Mouse (Mus musculus): ENCODE measurements at regions not wholly inside any gene's neighbourhood (a gene's known extent, or its start where the extent isn't known, plus 50 kb on each side); places are given as distances from the start of the nearest gene placed in this dataset.
A peak's percentile ranks its signal among the peaks of the same experiment; 100 is the strongest.

DNA sequence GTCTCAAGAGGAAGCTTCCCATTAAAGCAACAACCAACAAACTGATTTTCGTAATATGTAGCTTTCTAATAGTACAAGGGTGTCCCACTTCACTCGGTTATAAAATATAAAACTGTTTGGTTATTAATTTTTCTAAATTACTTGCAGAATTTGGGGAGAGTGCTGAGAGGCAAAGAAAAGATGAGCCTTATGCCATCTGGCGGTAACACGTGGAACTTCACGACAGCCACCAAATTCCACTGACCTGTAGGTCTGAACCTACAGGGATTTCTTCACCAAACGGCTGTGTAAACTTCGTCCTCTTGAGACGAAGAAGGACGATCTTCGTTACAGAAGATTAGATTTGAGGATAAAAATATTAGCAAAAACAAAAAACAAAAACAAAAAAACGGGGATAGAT lies 262.1 kb upstream of the Nfe2l3 start:
- peak; percentile 81 for DNase-seq

DNA sequence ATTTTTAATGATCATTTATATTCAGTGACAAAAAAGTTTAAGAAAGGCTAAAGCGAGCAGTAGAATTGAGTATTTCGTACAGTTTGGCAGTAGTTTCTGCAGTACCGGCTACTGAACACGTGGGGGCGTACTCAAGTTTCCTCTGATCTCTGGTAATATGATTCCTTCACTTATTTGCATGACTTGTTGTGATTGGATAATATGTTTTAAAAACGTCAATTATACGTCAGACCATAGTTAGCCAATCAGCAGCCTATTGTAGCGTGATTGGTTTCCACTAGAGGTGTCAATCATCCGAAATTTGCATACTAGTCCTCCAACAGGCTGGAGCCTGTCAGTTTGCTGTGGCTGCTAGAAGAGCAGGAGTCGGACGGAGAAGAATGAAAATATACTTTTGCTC lies 261.6 kb upstream of the Nfe2l3 start:
- DNase-seq, result peak; percentile 89

DNA sequence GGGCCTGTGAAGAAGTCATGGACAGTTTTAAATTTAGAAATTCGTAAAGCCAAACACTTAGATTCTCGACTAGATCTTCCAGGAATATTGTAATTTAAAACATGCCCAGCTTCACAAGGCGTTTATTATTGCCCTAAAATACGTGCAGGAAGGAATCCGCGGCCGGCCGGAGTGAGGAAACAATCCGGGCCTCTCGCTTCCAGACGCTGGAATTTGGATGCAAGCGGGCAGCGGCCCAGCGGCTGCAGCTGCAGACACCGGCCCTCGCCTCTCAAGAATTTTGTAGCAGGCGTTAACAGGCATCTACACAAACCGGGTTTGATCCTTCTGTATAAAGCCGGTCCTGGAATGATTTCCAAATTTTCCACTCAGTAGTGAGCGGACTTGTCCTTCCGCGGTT lies 260.7 kb upstream of the Nfe2l3 start:
- DNase-seq, result peak; percentile 66

DNA sequence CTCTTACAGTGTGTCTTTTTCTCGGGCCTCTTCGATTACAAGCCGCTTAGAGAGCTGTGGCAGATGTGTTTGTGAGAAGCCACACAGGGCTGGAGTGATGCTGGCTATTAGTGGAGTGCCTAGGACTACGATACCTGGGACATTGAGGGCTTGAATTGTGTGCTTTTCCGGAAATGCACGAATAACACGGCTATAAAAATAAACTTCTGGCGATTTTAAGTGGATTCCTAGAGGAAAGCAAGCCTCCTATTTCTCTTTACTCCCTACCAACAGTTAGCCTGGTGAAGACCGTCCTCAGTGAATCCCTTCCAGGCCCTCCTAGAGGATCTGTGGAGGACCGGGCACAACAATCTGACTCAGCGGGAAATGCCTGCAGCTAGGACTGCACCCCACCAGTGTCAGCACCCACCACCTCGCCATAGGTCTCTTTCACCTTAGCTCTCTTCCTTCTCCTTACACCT lies 260.1 kb upstream of the Nfe2l3 start:
- DNase-seq, result peak; percentile 38

DNA sequence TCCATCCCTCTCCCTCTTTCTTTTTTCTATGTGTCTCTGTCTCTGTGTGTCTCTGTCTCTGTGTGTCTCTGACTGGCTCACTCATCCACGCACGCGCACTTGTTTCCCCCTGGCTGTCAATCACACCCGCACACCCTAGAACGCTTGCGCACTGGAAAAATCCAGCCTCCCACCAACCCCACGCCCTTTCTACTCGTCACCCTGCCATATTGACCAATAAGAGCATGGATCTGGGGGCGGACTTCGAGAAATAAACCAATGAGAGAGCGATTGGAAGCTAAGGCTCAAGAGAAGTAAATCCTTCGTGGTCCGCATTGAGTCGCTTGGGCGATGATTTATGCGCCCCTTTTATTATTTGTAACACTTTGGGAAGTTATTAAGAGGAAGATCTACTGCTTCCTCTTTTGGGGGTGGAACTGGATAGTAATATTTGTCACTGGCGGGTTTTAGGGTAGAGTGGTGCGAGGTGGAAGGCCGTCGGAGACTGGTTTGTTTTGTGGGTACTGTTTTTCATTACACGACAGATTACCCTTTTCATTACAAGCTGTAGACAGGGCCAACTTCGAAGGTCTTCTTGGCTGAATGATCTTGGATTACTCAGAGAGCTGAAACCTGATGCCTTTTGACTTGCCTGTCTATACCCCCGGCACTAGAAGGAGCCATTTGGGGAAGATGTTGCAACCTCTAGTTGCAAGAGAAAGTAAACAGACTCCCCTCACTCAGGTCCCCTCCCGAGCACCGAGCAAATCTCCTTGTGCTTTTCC lies 259.4 kb upstream of the Nfe2l3 start:
- DNase-seq, result peak; percentile 95

DNA sequence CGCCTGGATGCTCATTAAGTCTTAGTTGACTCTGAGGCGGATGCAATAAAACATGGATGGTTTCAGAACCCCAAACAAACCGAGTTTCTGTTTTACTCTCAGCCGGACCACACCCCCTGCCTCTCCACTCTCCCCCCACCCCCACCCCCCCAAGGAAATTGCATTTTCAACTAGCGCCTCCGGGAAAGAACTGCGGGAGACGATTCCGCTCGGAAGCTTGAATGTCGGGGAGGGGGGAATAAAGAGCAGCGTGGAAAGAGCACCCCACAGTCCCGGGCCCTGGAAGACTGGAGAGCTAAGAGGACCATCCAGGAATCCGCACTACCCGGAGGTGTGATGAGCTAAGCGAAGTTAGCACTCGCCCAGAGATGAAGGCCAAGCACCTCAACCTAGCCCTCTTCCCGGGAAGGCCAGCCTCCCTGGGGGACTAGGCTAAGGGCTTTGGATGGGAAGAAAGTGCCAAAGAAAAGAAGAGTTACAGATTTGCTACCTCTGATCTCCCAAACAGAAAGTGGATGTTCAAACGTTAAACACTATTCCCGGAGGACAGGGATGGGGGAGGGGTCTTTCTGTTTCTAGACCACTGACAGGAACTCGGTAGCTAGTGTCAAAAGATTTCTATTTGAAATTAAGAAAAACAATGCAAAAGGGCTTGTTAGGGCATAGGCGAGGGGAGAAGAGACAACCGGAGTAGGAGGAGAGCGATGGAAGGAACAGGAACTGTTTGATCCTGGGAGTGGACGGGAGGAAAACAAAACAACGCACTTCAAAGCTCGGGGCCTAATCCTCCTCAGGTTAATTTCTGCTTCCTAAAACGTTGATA lies 258.6 kb upstream of the Nfe2l3 start:
- no peak for DNase-seq

DNA sequence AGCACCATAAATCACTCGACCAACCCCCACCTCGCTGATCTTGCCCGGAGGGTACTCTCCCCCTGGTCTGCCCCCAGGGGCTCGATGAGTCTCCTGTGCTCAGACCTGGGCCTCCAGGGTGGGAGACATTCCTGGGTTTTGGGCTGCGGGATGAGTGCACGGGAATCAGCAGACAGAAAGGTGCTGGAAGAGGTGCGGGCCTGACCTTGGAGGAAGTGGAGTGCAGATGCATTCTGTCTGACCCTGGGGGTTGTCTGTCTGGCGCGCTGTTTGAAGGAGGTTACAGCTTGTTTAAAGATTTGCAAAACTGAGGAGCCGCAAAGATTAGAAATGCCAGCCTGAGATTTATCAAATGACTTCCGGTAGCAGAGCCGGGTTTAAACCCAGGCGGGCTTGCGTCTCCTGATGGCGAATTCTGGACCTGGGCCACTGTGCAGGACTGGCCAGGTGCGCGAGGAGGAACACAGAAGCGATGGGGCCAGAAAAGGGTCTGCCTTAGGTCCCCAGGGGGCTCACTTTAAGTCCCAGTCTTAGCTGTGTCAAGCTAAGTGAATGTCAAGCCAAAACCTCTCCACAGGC lies 257.9 kb upstream of the Nfe2l3 start:
- DNase-seq, result no peak

DNA sequence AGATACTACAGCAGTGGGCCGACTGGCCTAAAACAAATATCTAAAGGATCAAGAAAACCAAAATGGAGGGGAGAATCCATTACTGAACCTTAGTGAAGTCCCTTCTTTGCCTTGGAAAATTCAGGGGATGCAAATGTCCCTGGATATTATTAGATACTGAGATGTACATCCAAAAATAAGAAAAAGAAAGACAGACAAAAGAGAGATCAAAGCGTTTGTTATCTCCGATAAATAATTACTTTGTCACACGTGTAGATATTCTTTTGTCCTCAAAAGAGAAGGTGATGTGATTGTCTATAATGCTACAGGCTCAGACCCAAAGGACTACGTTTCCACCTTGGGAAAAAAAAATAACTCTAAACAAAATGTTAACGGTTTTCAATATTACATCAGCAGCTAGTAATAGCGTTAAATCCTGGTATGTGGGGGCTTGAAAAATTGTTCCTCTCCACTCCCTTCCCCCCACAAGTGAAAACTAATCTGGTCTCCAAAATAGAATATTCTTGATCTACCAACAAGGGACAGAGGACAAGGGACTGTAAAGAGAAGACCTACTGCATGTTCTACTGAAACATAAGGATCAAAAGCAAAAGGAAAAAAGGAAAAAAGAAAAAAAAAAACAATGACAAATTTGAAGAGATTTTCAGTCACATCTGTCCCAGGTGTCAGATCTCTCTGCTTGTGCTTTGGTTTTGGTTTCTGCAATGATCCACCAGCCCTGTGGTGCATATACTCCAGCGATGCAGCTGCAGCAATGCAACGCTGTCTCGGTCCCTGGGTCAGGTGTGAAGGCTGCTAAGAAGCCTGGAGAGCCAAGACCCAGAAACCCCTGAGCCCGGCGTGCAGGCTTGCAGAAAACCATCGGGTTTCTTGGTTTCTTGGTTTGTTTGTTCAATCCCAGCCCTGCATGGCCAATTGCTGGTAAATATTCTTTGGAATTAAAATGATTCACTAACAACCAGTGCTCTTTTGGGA lies 256.6 kb upstream of the Nfe2l3 start:
- DNase-seq, result no peak

DNA sequence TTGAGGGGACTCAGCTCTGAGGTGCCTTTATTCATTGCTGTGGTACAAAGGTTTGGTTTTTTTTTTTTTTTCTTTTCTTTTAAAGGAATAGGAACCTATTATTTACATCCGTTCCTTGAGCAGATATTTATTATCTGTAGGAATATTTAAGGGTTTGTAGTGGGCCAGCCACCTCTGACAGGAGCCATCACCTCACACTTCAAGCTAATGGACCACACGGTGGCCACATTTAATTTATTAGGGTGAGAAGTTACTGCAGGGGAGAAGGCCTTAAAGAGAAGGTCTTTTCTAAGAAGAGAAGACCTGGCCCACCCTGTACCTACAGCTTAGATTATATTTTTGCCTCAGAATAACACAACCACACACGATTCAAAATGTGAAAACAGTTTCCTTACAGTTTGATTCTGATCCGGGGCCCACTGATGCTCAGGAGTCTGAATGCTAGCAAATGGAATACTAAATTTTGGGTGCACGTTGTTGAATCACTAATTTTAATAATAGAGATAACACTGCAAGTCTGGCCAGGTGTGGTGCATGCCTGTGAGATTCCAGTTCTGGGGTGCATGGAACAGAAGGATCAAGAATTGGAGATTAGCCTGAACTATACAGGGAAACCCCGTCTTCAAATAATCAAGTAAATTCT lies 255.6 kb upstream of the Nfe2l3 start:
- no peak for DNase-seq

DNA sequence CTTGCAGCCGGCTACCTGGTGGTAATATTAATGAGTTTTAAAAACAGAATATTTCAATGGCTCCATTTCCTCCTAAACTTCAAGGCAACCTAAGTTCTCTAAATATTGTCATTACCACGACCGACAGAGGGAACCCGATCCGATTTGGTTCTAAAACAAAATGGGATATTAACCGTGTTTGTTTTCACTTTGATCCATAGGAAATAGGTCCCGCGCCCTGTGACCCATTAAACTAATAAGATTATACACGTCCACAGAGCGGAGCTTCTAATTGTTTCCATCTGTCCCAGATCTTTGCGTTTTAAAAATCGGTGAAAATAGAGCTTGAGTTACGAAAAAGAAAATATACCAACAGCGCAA lies 254.8 kb upstream of the Nfe2l3 start:
- no peak for DNase-seq

DNA sequence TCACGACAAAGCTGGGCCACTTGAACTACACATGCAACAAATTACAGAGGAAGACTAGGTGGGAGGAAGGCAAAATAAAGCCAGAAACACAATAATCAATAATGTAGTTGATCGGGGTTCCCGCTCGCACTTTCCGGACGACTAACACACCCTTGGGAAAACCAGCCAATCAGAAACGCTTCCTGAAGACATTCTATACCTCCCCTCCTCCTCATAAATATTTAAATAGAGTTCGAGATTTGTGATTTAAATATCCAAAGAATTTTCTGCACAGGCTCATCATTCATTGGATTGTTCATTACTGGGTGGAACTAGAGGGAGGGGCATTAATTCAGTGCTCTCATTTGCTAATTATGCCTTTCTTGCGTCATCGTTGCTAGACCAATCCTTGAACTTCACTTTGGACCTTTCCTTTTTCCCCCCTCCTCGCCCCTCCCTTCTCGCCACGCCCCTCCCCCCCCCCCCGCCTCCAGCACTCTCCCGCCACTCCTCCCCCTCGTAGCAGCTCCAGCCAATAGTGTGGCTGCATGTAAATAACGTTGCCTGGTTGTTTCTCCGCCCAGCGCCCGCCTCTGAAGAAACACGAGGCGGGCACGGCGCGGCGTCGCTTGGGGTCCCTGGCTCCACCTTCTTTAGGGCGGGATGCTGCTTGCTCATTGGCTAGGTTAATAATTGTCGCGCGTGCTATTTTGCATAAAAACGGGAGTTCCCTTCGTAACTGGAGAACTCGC lies 254.2 kb upstream of the Nfe2l3 start:
- DNase-seq, result peak; percentile 85

DNA sequence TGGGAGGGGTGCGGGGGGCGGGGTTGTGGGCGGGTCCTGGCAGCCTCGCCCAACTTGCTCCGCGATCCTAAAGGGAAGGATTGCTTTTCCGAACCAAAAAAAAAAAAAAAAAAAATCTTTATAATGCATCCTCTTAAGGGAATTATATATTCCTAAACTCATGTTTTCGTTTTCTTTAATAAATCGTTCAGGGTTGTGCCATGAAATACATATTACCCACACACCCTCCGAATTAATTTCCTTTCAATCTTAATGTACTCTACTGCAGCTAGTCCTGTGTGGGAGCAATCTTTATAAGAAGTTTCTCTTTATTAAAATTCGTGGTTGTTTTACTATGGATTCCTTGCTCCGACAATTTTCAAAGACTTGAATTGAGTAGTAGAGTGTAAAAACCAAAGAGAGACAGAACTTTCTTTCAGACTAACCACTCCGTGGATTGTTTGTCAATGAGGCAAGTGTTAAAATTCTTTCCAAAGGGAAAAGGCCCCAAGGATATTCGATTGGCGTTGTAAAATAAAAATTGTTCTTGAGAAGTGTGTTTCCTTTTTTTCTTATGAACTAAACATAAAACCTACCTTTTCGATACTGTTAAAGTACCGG lies 253.6 kb upstream of the Nfe2l3 start:
- DNase-seq, result no peak

DNA sequence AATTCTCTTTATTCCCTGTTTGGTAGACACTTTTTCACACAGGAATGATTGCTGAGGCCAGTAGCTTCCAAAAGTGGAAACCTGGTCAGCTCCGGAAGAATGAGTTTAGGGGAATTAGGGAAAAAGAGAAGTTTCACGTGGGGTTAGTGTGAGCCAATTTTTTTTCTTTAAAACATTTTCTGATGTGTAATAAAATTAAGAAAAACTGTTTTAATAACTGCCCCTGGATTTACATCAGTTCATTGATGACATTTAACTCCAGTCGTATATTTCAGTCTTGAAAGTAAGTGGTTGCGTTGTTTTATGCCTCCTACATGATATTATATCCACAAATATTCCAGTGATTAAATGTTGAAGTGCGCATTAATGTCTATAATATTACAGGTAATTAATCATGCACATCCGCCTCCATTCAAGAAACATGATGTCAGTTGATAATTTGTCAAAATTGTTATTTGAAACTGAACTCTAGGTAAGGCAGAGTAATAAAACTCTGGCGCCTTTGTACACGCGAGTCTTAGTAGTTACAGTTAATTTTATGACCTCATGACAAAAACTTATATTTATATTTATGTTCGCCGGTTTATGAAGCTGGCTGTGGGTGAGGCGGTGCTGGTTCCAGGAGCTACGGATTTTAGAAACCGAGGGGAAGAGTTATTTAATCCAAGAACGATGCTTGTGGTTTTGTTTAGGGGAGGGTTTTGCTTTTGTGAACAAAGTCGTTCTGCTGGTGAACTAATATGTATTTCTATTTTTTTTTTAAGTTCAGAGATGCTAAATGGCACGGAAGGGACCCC lies 252.5 kb upstream of the Nfe2l3 start:
- no peak for DNase-seq

DNA sequence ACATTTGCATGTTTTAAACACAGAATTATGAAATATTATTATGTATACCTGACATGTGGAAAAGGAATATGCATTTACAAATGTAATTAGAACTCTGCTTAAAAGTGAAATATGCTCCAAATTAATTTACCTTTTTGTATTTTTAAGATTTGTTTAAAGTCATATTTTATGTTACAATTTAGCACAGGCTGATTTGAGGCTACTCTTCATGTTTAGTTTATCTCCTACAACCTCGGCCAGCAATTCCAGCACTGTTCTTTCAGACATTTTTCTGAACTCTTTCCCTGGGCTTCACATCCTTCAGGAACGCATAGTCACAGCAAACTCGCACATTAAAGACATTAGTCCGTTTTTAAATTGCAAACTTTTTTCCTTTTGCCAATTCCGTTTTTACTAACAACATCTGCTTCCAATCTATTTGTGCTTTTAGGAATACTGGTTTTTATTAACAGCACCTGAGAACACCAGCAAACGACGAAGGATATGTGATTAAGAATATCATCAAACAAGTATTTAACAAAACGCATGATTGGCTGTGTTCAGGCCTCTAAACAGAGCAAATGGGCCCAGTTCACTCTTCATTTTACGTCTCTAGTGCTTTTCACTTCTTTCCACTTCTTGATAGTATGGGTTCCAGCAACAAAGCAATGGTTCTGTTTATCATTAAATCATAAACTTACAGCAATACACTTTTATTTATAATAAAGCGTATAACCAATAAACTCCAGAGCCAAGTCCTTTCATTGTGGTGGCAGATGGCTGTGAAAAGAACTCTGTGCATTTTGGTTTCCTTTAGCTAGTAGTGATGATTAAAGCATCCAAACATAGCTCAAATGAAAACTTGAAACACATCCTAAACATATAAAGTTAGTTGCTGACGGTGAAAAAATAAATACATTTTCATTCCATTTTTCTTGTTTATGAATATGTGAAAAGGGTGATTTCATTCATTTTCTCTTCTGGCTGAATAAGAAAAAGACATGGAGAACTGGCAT lies 251.3 kb upstream of the Nfe2l3 start:
- DNase-seq, result no peak

DNA sequence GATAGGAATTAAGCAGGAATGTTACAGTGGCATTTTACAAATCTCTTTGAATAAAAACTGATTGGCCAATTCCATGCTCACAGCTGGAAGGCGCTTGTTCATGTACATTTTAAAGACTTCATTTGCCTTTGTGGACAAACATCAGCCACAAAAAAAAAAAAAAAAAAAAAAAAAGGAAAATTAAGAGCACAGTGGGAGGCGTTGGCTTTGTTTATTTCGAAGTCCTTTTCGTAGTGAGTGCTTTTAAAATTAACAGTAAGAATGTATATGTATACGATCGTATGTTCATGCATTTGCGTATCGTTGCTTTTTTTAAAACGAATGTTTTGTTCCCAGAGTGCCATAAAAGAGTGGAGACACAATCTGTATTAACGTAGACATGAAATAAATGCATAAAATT lies 250.6 kb upstream of the Nfe2l3 start:
- no peak for DNase-seq

DNA sequence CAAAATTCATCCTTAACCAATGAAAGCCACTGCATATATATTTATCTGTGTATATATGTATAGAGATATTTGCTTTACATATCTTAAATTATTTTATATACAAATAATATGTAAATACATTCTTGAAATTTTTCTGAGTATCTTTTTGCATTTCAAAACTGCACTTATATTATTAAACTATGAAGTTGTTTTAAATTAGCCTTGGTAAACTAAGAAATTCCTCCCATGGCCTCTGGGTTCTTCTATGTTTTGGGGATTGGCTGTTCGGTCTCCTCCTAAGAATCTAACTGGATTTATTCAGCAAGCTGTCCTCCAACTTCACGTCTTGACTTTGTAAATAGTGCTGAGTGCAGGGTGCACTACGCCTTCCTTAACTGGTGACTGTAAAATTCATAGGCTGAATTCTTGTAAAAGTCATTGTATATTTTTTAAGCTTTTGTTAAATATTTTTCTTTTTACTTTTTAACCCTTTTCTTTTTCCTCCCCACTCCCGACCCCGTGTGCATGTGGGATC lies 249.6 kb upstream of the Nfe2l3 start:
- no peak for DNase-seq

DNA sequence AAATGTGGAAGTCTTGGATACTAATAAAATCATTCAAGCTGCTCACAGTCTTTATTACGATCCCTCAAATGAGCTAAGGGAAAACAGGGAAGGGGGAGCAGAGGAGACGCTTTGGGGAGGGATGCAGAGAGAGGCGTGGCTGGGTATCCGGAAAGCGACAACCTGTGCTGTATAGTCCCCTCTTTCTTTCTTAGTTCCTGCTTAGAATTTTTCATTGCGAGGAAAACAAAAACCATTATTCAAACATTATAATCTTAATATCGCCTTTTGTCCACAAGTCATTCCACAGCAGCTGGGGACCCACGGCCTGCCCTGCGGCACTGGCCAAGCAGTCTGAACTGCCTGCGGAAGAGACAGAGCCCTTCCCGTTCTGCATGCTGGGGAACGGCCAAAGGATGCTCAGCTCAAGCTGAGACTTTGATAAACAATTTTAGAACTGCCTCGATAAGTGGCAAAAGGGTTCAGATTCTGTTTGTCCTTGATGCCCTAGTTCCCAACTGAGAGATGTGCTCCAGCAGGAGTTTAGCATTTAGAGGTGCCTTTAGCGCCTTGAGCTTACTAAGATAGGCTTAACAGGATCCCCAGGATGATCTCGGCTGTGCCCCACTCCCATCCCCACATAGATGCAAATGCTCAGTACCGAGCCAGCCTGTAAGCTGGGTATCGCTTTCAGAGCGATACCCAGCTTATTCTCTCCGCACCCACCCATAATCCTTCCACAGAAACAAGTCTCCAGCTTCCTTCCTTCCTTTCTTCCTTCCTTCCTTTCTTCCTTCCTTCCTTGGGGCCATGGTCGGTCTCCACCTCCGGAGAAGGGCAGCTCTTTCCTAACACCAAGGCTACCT lies 248.7 kb upstream of the Nfe2l3 start:
- no peak for DNase-seq

DNA sequence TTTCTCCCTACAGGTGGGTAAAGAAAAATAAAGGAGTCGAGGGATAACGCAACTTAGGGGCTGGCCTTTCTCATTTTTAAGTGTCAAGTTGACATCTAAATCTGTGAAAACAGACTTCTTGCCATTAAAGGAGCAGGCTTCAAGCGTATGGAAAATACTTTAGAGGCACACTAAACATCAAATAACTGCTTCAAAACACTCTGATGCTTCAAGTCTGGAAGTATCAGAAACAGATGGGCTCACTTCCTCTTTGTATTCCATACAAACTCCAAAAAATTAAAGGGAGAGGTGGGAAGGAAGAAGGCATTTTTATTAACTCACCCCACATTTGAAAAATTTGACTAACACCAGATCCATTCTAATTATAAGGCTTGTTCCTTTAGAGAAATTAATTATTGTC lies 248.0 kb upstream of the Nfe2l3 start:
- no peak for DNase-seq

Data from lung, postnatal 36 days (tissue).